Comparison of ENCODE assay signal across 9 mouse cellular contexts in the genomic region with DNA sequence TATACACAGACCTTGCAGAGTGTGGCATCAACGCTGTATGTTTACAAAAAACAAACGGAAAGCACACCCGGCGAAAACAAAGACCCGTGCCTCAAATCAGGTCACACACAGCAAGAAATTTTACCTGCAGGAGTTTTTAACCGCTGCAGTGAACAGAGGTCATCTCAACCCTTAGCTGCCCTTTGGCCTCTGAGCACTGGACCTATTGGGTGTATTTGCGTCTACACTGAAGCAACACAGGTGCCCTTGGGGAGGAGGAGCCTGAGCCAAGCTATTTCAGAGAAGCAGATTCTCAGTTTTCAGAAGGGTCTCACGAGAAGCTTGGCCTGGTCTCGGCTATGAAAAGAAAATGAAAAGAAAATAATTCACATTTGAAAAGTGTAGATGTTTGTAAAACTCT.
DNase-seq lines count a peak whose midpoint lies in the region; ATAC-seq and TF ChIP-seq lines count a peak whose summit lies in the region.
"Had no signal": no experiment of that assay in that cellular context is flagged by ENCODE, and none has a peak within 500 bp of the region (broad histone marks: within the 10 kb centered on the region; RNA-seq: fewer than 3 reads in every experiment).

No protein-coding gene starts in this region.

- no peak overlapping the region for H3K9ac ChIP-seq in heart, embryonic 15.5 days
- no peak overlapping the region for H3K9ac ChIP-seq in heart, adult 2 months (ENCODE audit: low read depth, low read length)
- peak overlapping the region; percentile 29; the same call in 1 of the 2 replicates for H3K9ac ChIP-seq in hindbrain, embryonic 14.5 days
- H3K9ac ChIP-seq in midbrain, embryonic 11.5 days (ENCODE audit: low read length): peak overlapping the region; percentile 60

- peak overlapping the region; percentile 88 for H3K4me2 ChIP-seq in heart, embryonic 15.5 days
- peak overlapping the region; percentile 63 for H3K4me2 ChIP-seq in hindbrain, embryonic 14.5 days (replicated peaks)
- H3K4me2 ChIP-seq in midbrain, embryonic 11.5 days: peak overlapping the region; percentile 53

- H3K4me1 ChIP-seq in heart, embryonic 15.5 days (replicated peaks): peaks cover 14% of the 10 kb centered on the region
- H3K4me1 ChIP-seq in heart, adult 2 months (ENCODE audit: control insufficient read depth, insufficient read depth, low read length): no peaks in the 10 kb centered on the region
- peaks cover 44% of the 10 kb centered on the region for H3K4me1 ChIP-seq in embryonic facial prominence, embryonic 10.5 days
- H3K4me1 ChIP-seq in hindbrain, embryonic 14.5 days (replicated peaks; ENCODE audit: control insufficient read depth, insufficient read depth, low read length): peaks cover 10% of the 10 kb centered on the region; the same call in 1 of the 2 replicates
- peaks cover 16% of the 10 kb centered on the region for H3K4me1 ChIP-seq in midbrain, embryonic 11.5 days (ENCODE audit: control insufficient read depth, insufficient read depth, low read length)
- H3K4me1 ChIP-seq: megakaryocyte, embryonic 14.5 days had no signal

- ATAC-seq in heart, embryonic 15.5 days (replicated peaks; ENCODE audit: insufficient number of reproducible peaks, insufficient read depth, low FRiP score, low read depth): no peak
- ATAC-seq in hindbrain, embryonic 14.5 days (ENCODE audit: low FRiP score): no peak
- ATAC-seq in midbrain, embryonic 11.5 days (ENCODE audit: low FRiP score): no peak

- H3K9me3 ChIP-seq in heart, embryonic 15.5 days (replicated peaks): no peaks in the 10 kb centered on the region
- no peaks in the 10 kb centered on the region for H3K9me3 ChIP-seq in embryonic facial prominence, embryonic 10.5 days
- H3K9me3 ChIP-seq in hindbrain, embryonic 14.5 days (ENCODE audit: control insufficient read depth, low read length): no peaks in the 10 kb centered on the region
- H3K9me3 ChIP-seq in midbrain, embryonic 11.5 days (ENCODE audit: control insufficient read depth, low read length): no peaks in the 10 kb centered on the region

- TF ChIP-seq EP300 in heart, adult 2 months (IDR thresholded peaks at IDR 0.05; ENCODE audit: insufficient read depth, low read depth, low read length): no peak

- WGBS in heart, embryonic 15.5 days: 22% methylated on average over 9 of the region's 9 CpGs
- WGBS in heart, adult 2 months: 35% methylated on average over 9 of the region's 9 CpGs
- WGBS in embryonic facial prominence, embryonic 10.5 days: 2% methylated on average over 9 of the region's 9 CpGs
- 7% methylated on average over 9 of the region's 9 CpGs for WGBS in hindbrain, embryonic 14.5 days
- WGBS in midbrain, embryonic 11.5 days: 6% methylated on average over 9 of the region's 9 CpGs

- TF ChIP-seq POLR2A in heart, adult 2 months (IDR thresholded peaks at IDR 0.05; ENCODE audit: insufficient read depth, low read depth, low read length): no peak

- intact Hi-C loops in heart, adult 2 months (cut with DNase I): no loop called here

- H3K79me2 ChIP-seq in heart, adult 2 months (replicated peaks; ENCODE audit: control insufficient read depth, insufficient read depth, low read length): no peaks in the 10 kb centered on the region

- no peak for TF ChIP-seq CTCF in heart, adult 2 months (IDR thresholded peaks at IDR 0.05)

- H3K27ac ChIP-seq in heart, embryonic 15.5 days: no peak overlapping the region
- H3K27ac ChIP-seq in heart, adult 2 months: no peak overlapping the region
- H3K27ac ChIP-seq in embryonic facial prominence, embryonic 10.5 days (replicated peaks): peak overlapping the region; percentile 89
- H3K27ac ChIP-seq in hindbrain, embryonic 14.5 days: peak overlapping the region; percentile 63
- peak overlapping the region; percentile 96 for H3K27ac ChIP-seq in midbrain, embryonic 11.5 days (ENCODE audit: low read depth, low read length)

- no peaks in the 10 kb centered on the region for H3K36me3 ChIP-seq in heart, embryonic 15.5 days
- no peaks in the 10 kb centered on the region for H3K36me3 ChIP-seq in heart, adult 2 months (ENCODE audit: control insufficient read depth, insufficient read depth, low read length)
- no peaks in the 10 kb centered on the region for H3K36me3 ChIP-seq in embryonic facial prominence, embryonic 10.5 days (replicated peaks)
- H3K36me3 ChIP-seq in hindbrain, embryonic 14.5 days (replicated peaks; ENCODE audit: control insufficient read depth, insufficient read depth): no peaks in the 10 kb centered on the region
- no peaks in the 10 kb centered on the region for H3K36me3 ChIP-seq in midbrain, embryonic 11.5 days (ENCODE audit: control insufficient read depth, insufficient read depth, low read length)

- H3K4me3 ChIP-seq in heart, embryonic 15.5 days: peak overlapping the region; percentile 56; the same call in 1 of the 2 replicates
- H3K4me3 ChIP-seq in heart, adult 2 months: no peak overlapping the region
- peak overlapping the region; percentile 57 for H3K4me3 ChIP-seq in embryonic facial prominence, embryonic 10.5 days
- H3K4me3 ChIP-seq in hindbrain, embryonic 14.5 days (replicated peaks; ENCODE audit: low read length): no peak overlapping the region
- peak overlapping the region; percentile 23; the same call in 1 of the 2 replicates for H3K4me3 ChIP-seq in midbrain, embryonic 11.5 days (ENCODE audit: low read depth, low read length)
- H3K4me3 ChIP-seq: megakaryocyte, embryonic 14.5 days had no signal

- no peak for DNase-seq in heart, adult 2 months
- peak; percentile 38 for DNase-seq in embryonic facial prominence, embryonic 10.5 days (ENCODE audit: low spot score)
- no peak for DNase-seq in hindbrain, embryonic 14.5 days (ENCODE audit: low spot score)
- no peak for DNase-seq in midbrain, embryonic 11.5 days (ENCODE audit: low spot score, missing footprints)
- no peak for DNase-seq in layer of hippocampus, postnatal 10 days (ENCODE audit: low spot score in 2 of 2)
- no peak for DNase-seq in layer of hippocampus, adult 8-10 months (ENCODE audit: low spot score in 2 of 2)
- DNase-seq in right cerebral cortex, adult 2 months (ENCODE audit: low spot score in 2 of 2): no peak

- H3K27me3 ChIP-seq in heart, embryonic 15.5 days: 0 out of 2 replicates have a peak, but pooled peaks cover 10% of the 10 kb centered on the region
- H3K27me3 ChIP-seq in heart, adult 2 months (ENCODE audit: control insufficient read depth, insufficient read depth, low read length): 0 out of 2 replicates have a peak, but pooled peaks cover 1% of the 10 kb centered on the region
- 0 out of 2 replicates have a peak, but pooled peaks cover 3% of the 10 kb centered on the region for H3K27me3 ChIP-seq in embryonic facial prominence, embryonic 10.5 days (replicated peaks; ENCODE audit: low read depth, poor library complexity, severe bottlenecking)
- no peaks in the 10 kb centered on the region for H3K27me3 ChIP-seq in hindbrain, embryonic 14.5 days (ENCODE audit: control insufficient read depth, insufficient read depth, low read length)
- no peaks in the 10 kb centered on the region for H3K27me3 ChIP-seq in midbrain, embryonic 11.5 days (ENCODE audit: control insufficient read depth, insufficient read depth, low read length)

Comparison
In these comparisons a context has a peak if more than half of its experiments do, and no peak if none do; other contexts are left out.
1. H3K4me3 ChIP-seq: peak in heart, embryonic 15.5 days (single experiment), embryonic facial prominence, embryonic 10.5 days (single experiment) and midbrain, embryonic 11.5 days (single experiment); none in heart, adult 2 months (single experiment) and hindbrain, embryonic 14.5 days (single experiment).
2. H3K27ac ChIP-seq: peak in embryonic facial prominence, embryonic 10.5 days (single experiment), hindbrain, embryonic 14.5 days (single experiment) and midbrain, embryonic 11.5 days (single experiment); none in heart, embryonic 15.5 days (single experiment) and heart, adult 2 months (single experiment).
3. H3K9ac ChIP-seq: peak in hindbrain, embryonic 14.5 days (single experiment) and midbrain, embryonic 11.5 days (single experiment); none in heart, embryonic 15.5 days (single experiment) and heart, adult 2 months (single experiment).
4. Peak in every context shown above with its lines, with median percentiles within 50 percentile points of each other: H3K4me2 ChIP-seq.